30 mouse cellular contexts compared by ENCODE assay signal in genomic region chr13:82619005-82619653, GRCm38 (mm10).
DNase-seq lines count a peak whose midpoint lies in the region; ATAC-seq and TF ChIP-seq lines count a peak whose summit lies in the region.
"Had no signal": no experiment of that assay in that cellular context is flagged by ENCODE, and none has a peak within 500 bp of the region (broad histone marks: within the 10 kb centered on the region; RNA-seq: fewer than 3 reads in every experiment).

No protein-coding gene starts in this region.

- no peak for DNase-seq in left cerebral cortex, adult 2 months (ENCODE audit: extremely low spot score in 1 of 2, low spot score in 2 of 2)
- no peak for DNase-seq in left cerebral cortex, postnatal 36 days (ENCODE audit: low spot score in 2 of 2)
- DNase-seq in brain, adult 2 months (ENCODE audit: low read depth, low spot score): peak; percentile 29
- peak; percentile 62 for DNase-seq in brain, embryonic 14.5 days (ENCODE audit: low read depth)
- no peak for DNase-seq in cerebellum, postnatal 10 days
- DNase-seq: adrenal gland, adult 2 months; B cell, adult 2 months; cerebellum, adult 11 months; cerebellum, adult 9-10 months; embryo, embryonic 11 days; gastrocnemius, postnatal 14 days; heart, adult 11 months; kidney, adult 8-10 months; kidney, postnatal 4 days; layer of hippocampus, postnatal 36 days; lung, postnatal 36 days; right cerebral cortex, postnatal 25 days; spleen, adult 18-20 months; thymus, postnatal 25 days had no signal

- H3K4me2 ChIP-seq in midbrain, embryonic 15.5 days: no peak overlapping the region
- H3K4me2 ChIP-seq in hindbrain, embryonic 16.5 days (ENCODE audit: low read length): no peak overlapping the region
- H3K4me2 ChIP-seq: embryonic facial prominence, embryonic 12.5 days; heart, embryonic 15.5 days; limb, embryonic 13.5 days; liver, embryonic 11.5 days; lung, embryonic 15.5 days; neural tube, embryonic 13.5 days had no signal

- 47% methylated on average over 4 of the region's 4 CpGs for WGBS in midbrain, embryonic 15.5 days
- 65% methylated on average over 4 of the region's 4 CpGs for WGBS in hindbrain, embryonic 16.5 days

- peaks cover 12% of the 10 kb centered on the region; the same call in 1 of the 2 replicates for H3K4me1 ChIP-seq in midbrain, embryonic 15.5 days
- 0 out of 2 replicates have a peak, but pooled peaks cover 2% of the 10 kb centered on the region for H3K4me1 ChIP-seq in hindbrain, embryonic 16.5 days (ENCODE audit: control insufficient read depth, insufficient read depth, low read depth, low read length)
- H3K4me1 ChIP-seq: embryonic facial prominence, embryonic 12.5 days; heart, embryonic 10.5 days; heart, embryonic 15.5 days; limb, embryonic 13.5 days; lung, embryonic 15.5 days had no signal

- TF ChIP-seq POLR2A in brain, embryonic 14.5 days (IDR thresholded peaks at IDR 0.05; ENCODE audit: borderline replicate concordance, extremely low read depth, insufficient read depth, insufficient read length, poor library complexity, severe bottlenecking): no peak

- no peak overlapping the region for H3K9ac ChIP-seq in midbrain, embryonic 15.5 days
- no peak overlapping the region for H3K9ac ChIP-seq in hindbrain, embryonic 16.5 days (ENCODE audit: low read depth, low read length)
- H3K9ac ChIP-seq: embryonic facial prominence, embryonic 12.5 days; heart, embryonic 15.5 days; limb, embryonic 13.5 days; lung, embryonic 15.5 days; neural tube, embryonic 13.5 days had no signal

- no peaks in the 10 kb centered on the region; the same call in 1 of the 2 replicates for H3K9me3 ChIP-seq in midbrain, embryonic 15.5 days
- H3K9me3 ChIP-seq in hindbrain, embryonic 16.5 days (ENCODE audit: control insufficient read depth, low read length): no peaks in the 10 kb centered on the region
- H3K9me3 ChIP-seq: embryonic facial prominence, embryonic 12.5 days; heart, embryonic 10.5 days; heart, embryonic 15.5 days; limb, embryonic 13.5 days; lung, embryonic 15.5 days; neural tube, embryonic 13.5 days had no signal

- H3K4me3 ChIP-seq in left cerebral cortex, adult 2 months: no peak overlapping the region
- H3K4me3 ChIP-seq in midbrain, embryonic 15.5 days: no peak overlapping the region
- no peak overlapping the region for H3K4me3 ChIP-seq in hindbrain, embryonic 16.5 days (ENCODE audit: low read length)
- H3K4me3 ChIP-seq: embryonic facial prominence, embryonic 12.5 days; heart, embryonic 10.5 days; heart, embryonic 15.5 days; limb, embryonic 13.5 days; lung, embryonic 15.5 days; neural tube, embryonic 13.5 days had no signal

- intact Hi-C loops in left cerebral cortex, adult 2 months (cut with DNase I): no loop called here
- intact Hi-C loops in left cerebral cortex, postnatal 36 days (cut with DNase I): no loop called here

- TF ChIP-seq CTCF in left cerebral cortex, adult 2 months (IDR thresholded peaks at IDR 0.05): no peak
- TF ChIP-seq CTCF in brain, embryonic 14.5 days (IDR thresholded peaks at IDR 0.05; ENCODE audit: borderline replicate concordance, extremely low read depth, insufficient read depth, insufficient read length): no peak

- peak overlapping the region; percentile 45; the same call in 1 of the 2 replicates for H3K27ac ChIP-seq in left cerebral cortex, adult 2 months
- 0 out of 2 replicates have a peak overlapping the region, but pooled peaks have one; percentile 38 for H3K27ac ChIP-seq in midbrain, embryonic 15.5 days
- no peak overlapping the region for H3K27ac ChIP-seq in hindbrain, embryonic 16.5 days (ENCODE audit: low read depth, low read length)
- H3K27ac ChIP-seq: embryonic facial prominence, embryonic 12.5 days; heart, embryonic 10.5 days; heart, embryonic 15.5 days; kidney, postnatal 0 days; limb, embryonic 13.5 days; lung, embryonic 15.5 days; neural tube, embryonic 13.5 days had no signal

- H3K36me3 ChIP-seq in midbrain, embryonic 15.5 days (replicated peaks): no peaks in the 10 kb centered on the region
- no peaks in the 10 kb centered on the region for H3K36me3 ChIP-seq in hindbrain, embryonic 16.5 days (ENCODE audit: control insufficient read depth, insufficient read depth, low read length)
- H3K36me3 ChIP-seq: embryonic facial prominence, embryonic 12.5 days; heart, embryonic 10.5 days; heart, embryonic 15.5 days; limb, embryonic 13.5 days; lung, embryonic 15.5 days; neural tube, embryonic 13.5 days had no signal

- no peaks in the 10 kb centered on the region for H3K27me3 ChIP-seq in midbrain, embryonic 15.5 days (replicated peaks)
- no peaks in the 10 kb centered on the region for H3K27me3 ChIP-seq in hindbrain, embryonic 16.5 days (replicated peaks; ENCODE audit: control insufficient read depth, insufficient read depth, low read length)
- H3K27me3 ChIP-seq: embryonic facial prominence, embryonic 12.5 days; heart, embryonic 15.5 days; limb, embryonic 13.5 days; lung, embryonic 15.5 days; neural tube, embryonic 13.5 days had no signal

- ATAC-seq in midbrain, embryonic 15.5 days (replicated peaks): peak; percentile 73
- ATAC-seq in hindbrain, embryonic 16.5 days: no peak
- ATAC-seq: intestine, embryonic 16.5 days had no signal

Comparison
In these comparisons a context has a peak if more than half of its experiments do, and no peak if none do; other contexts are left out.
1. DNase-seq: peak in brain, adult 2 months (single experiment) and brain, embryonic 14.5 days (single experiment); none in left cerebral cortex, adult 2 months (0 of 2), left cerebral cortex, postnatal 36 days (0 of 2) and cerebellum, postnatal 10 days (0 of 2).